Mouse (Mus musculus): ENCODE data around the gene Sdccag8.
"Not testable (repeated sequence)": the region's sequence is repeated elsewhere in the genome, so short reads cannot be mapped to it uniquely, and the experiment has no call there.

Gene Sdccag8

GRCm38 (mm10) chr1:176827945-176828485 is 13.6 kb downstream of the Sdccag8 start:
- DNase-seq (ENCODE audit: low spot score), result no peak

DNA sequence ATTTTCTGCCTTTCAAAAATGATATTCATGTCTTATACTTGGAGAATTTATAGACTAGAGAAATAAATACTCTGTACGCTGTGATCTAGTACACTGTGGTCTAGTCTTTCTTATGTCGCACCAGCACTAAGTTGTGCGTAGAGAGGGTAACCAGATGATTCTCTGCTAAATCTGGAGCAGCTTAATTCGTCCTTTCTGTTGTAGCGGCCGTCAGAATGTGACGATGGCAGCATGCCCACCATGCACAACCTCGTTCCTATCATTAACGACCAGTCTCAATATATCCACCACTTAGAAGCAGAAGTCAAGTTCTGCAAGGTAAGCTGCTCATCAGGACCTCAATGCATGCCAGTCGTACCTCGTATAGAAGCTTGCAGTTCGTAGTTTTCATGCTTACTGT is 14.2 kb downstream of the Sdccag8 start:
- DNase-seq (ENCODE audit: low spot score), result no peak

- no peak for DNase-seq (ENCODE audit: low spot score)
Measured at GRCm38 (mm10) chr1:176832071-176832470, 17.6 kb downstream of the Sdccag8 start.

GRCm38 (mm10) chr1:176832607-176833006 is 18.1 kb downstream of the Sdccag8 start:
- DNase-seq (ENCODE audit: low spot score), result no peak

DNA sequence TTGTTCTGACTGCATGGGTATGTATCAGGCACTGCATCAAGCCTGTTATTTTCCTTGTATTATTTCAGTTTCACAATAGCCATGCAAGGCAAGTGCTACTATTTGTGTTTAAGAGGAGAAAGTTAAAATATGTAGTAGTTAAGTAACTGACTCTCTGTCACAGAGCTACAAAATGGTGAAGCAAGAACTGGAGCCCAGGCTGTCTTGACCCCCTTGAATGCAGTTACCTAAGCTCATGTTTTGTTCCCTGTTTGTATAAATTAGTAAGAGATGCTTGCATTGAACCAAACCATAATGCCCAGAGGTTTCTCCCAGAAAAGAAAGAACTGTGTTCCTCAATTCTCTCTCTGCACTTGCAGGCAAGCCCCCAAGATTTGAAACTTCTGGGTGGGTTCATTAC is 18.8 kb downstream of the Sdccag8 start:
- no peak for DNase-seq (ENCODE audit: low spot score)

DNA sequence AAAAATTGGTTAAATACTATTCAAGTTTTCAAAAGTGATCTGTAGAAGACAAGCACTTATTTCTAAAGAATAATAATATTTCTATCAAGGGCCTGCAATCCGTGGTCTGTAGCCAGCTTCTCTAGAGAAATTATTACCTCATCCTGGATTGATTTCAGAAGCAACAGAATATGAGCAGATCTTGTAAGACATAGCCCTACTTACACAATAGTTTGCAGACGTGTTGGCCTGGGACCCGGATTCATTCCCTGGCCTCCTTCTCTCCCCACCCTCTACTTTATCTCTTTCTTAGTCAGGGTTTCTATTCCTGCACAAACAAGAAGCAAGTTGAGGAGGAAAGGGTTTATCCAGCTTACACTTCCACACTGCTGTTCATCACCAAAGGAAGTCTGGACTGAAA is 19.5 kb downstream of the Sdccag8 start:
- no peak for DNase-seq (ENCODE audit: low spot score)

- no peak for DNase-seq (ENCODE audit: low spot score)
Measured at GRCm38 (mm10) chr1:176834880-176835279, 20.4 kb downstream of the Sdccag8 start.

GRCm38 (mm10) chr1:176835501-176836294 is 21.2 kb downstream of the Sdccag8 start:
- no peak for DNase-seq (ENCODE audit: low spot score)

DNA sequence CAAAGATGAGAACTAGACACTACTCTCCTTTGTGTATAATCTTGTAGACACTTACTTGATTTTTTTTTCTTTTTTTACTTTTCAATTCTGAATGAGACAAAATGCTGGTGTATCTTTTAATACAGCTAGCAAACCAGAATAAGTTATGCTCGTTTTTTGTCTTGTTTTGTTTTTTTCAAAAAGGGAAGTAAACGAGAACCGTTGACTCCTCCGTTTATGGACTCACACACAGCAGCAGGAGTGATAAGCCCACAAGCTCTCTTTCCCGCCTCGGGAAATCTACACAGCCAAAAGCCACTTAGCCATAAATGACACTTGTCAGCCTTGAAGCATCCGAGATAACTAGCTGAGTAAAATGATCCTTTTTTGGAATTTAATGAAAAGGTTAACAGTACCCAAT is 22.1 kb downstream of the Sdccag8 start:
- not testable (repeated sequence) for DNase-seq (ENCODE audit: low spot score)

GRCm38 (mm10) chr1:176845082-176845977 is 30.9 kb downstream of the Sdccag8 start:
- DNase-seq (ENCODE audit: low spot score), result no peak

DNA sequence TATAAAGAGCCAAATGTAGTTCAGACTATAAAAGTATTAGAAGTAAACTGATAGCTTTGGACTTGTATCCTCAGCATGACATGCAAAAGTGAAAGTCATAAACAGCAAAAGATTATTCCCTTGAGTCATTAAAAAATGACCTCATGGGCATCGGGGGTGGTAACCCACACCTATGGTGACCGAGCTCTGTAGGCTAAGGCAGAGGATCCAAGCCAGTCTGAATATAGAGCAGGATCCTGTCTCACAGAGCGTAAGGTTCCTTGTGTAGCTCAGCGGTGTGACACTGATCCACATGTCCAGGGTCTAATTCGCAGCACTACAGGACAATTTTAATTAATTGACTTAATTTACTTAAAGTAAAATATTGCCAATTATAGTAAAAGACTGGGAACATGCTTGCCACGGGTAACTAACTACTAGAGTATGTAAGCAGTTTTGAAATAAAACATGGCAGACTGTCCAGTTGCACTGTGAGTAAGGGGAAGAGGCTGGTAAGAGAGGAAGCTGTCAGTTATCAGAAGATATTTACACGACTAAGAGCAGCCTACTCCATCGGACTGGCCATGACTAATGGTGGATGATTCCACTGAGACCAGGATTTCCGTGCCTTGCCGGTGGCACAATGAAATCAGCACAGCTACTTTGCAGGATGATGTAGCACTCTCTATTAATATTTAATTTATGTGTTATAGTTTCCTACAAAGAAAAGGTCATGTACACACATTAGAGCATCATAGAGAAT is 32.8 kb downstream of the Sdccag8 start:
- DNase-seq (ENCODE audit: low spot score), result no peak

DNA sequence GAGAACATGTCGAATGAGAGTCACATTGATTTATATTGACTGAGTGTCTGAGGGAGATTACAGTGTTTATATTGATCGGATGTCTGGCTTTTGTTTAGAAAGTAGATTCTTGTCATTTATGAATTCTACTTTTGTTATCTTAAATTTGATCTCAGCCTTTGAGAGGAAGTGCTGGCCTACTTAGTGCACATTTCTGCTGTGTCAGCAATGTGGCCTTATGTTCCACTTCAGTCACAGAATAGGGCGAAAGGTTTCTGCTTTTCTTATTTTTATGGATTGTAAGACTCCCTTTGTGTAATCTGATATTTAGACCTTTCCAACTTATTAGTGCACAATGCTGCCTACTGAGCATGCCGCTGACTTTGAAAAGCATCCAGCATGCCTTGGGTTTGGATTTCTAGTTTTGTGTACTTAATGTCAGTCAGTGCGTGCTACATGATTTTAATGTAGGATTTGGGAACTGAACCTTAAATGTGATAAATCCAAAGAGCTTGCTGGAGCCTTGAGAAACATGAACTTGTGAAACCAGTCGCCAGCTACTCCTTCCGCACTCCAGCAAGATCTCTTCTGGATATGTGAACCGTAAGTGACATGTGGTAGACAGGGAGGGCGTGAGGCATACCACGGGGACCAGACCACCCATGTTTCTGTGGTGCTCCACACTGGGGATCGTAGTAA is 34.3 kb downstream of the Sdccag8 start:
- no peak for DNase-seq (ENCODE audit: low spot score)

- DNase-seq (ENCODE audit: low spot score), result no peak
Measured at GRCm38 (mm10) chr1:176849377-176849776, 34.9 kb downstream of the Sdccag8 start.

DNA sequence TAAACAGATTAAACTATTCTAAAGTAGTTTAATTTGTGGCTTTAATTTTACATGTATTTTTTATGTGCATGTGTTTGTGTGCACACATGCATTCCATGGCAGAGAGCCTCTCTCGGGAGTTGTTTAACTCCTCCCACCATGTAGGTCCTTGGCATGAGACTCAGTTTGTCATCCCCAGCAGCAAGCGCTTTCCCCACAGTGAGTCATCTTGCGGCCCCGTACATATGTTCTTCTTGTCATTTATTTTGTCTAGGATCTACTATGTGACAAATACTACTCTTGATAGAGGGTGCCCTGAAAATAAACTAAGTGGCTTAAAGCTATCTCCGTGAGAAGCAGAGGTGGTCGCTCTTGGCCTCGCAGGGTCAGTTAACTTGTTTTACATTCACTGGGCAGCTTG is 36.9 kb downstream of the Sdccag8 start:
- DNase-seq (ENCODE audit: low spot score), result no peak

GRCm38 (mm10) chr1:176852813-176853590 is 38.5 kb downstream of the Sdccag8 start:
- no peak for DNase-seq (ENCODE audit: low spot score)

DNA sequence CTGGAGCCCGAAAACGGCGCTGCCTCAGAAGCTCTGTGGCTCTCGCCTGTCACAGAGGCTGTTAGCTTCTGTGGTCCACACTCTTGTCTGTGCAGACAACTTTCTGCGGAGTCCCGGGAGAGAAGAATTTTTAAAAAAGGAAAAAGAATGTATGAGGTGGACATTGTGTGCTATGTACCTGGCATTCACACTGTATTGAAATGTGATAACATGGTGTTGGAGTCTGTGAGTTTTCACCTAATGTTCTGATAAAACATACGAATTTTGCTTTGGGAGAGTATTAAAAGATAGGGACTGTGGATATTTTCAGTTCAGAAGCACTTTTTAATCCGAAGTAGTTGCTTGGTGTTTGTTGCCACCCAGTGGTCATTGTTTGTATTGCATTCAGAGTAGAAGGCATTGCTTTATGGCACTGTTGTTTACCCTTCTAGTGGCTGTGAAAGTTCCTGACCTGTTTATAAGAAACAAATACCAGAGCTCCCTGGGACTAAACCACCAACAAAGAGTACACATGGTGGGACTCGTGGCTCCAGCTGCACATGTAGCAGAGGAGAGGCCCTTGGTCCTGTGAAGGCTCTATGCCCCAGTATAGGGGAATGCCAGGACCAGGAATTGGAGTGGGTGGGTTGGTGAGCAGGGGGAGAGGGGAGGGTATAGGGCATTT is 47.7 kb downstream of the Sdccag8 start:
- peak; percentile 40 for DNase-seq (ENCODE audit: low spot score)

DNA sequence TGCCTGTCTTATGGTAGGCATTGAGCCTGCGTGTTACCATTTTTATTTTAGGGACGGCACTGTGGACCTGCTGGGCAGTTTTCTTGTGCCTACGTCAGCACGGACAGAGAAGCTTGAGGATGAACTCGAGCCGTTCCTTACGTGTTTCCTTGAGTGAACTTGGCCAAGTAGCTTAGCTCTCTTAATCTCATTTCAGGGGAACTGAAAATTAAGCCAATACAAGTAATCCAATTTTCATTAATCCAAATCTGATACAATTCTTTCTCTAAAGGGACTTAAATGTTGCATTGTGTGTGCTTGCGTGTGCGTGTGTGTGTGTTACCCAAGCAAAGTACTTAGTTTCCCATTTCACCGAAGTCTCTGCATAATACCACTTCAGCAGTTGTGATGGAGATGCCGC is 56.0 kb downstream of the Sdccag8 start:
- no peak for DNase-seq (ENCODE audit: low spot score)

- DNase-seq (ENCODE audit: low spot score), result no peak
Measured at GRCm38 (mm10) chr1:176871975-176872374, 57.5 kb downstream of the Sdccag8 start.

GRCm38 (mm10) chr1:176873463-176873862 is 59.0 kb downstream of the Sdccag8 start:
- no peak for DNase-seq (ENCODE audit: low spot score)

GRCm38 (mm10) chr1:176874155-176874554 is 59.7 kb downstream of the Sdccag8 start:
- DNase-seq (ENCODE audit: low spot score), result no peak

All from yolk sac, embryonic 10.5 days (tissue).